Mouse (Mus musculus): ENCODE measurements around the gene Ccl11. TPM values are rescaled to one million over a fixed set of nuclear protein-coding genes. Genes with fewer than 3 reads are reported as not detected.

Ccl11 gene
- polyA plus RNA-seq, 1 experiment from 2014 or later: not detected

DNA sequence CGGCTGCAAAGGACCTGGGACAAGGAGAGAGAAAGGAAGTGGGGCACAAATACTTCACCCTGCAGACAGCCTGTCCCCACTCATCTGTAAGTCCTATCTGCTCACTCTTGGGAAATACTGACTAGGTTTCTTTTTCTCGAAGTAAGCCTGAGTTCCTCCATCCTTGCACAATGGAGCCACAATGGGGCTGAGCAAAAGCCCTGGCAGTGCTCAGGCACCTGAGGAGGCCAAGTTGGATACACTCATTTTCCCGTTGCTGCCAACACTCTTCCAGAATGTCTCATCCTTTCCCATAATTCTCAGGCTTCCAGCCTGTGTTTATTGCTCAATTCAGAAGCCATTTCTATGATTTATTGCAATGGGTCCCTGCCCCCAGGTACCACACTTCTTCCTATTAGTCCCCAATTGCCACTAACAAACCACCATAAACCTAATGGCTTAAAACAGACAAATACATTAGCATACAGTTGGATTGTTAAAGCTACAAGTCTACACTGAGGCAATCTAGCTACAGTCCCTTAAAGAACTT is 18.4 kb upstream of the Ccl11 start:
- no peak for DNase-seq (ENCODE audit: low spot score, missing footprints)
- Histone ChIP-seq H3K27me3 (ENCODE audit: control insufficient read depth, insufficient read depth, low read length) (no peaks in the 10 kb centered on the region), H3K27ac (ENCODE audit: low read depth, low read length) (no peak overlapping the region), H3K36me3 (ENCODE audit: control insufficient read depth, insufficient read depth, low read length) (no peaks in the 10 kb centered on the region), H3K4me2 (no peak overlapping the region), H3K4me1 (ENCODE audit: control insufficient read depth, insufficient read depth, low read length) (no peaks in the 10 kb centered on the region), H3K9me3 (ENCODE audit: control insufficient read depth, low read length) (no peaks in the 10 kb centered on the region), H3K9ac (ENCODE audit: low read length) (no peak overlapping the region), H3K4me3 (ENCODE audit: low read depth, low read length) (no peak overlapping the region)
- ATAC-seq (ENCODE audit: low FRiP score): no peak
- 72% methylated on average over 3 of the region's 3 CpGs for WGBS

DNA sequence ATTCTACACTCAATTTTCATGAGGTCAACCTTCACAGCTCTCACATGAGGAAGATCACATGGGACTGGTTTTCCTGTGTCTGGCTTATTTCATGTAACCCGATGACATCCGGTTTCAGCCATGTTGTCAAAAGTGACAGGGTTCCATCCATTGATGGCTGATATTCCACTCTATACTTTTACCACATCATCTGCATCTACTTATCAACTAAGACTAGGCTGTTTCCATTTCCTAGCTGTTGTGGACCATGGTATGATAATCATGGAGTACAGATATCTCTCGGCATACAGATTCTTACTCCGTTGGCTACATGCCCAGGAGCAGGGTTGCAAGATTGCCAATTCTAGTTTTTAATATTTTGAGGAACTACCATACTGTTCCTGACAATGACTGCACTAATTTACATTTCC is 15.9 kb upstream of the Ccl11 start:
- H3K4me3 ChIP-seq (ENCODE audit: low read depth, low read length): no peak overlapping the region
- no peaks in the 10 kb centered on the region for H3K9me3 ChIP-seq (ENCODE audit: control insufficient read depth, low read length)
- H3K27ac ChIP-seq (ENCODE audit: low read depth, low read length): no peak overlapping the region
- H3K9ac ChIP-seq (ENCODE audit: low read length): no peak overlapping the region
- 96% methylated on average over 4 of the region's 4 CpGs for WGBS
- no peak for DNase-seq (ENCODE audit: low spot score, missing footprints)
- no peaks in the 10 kb centered on the region for H3K4me1 ChIP-seq (ENCODE audit: control insufficient read depth, insufficient read depth, low read length)
- H3K4me2 ChIP-seq: no peak overlapping the region
- H3K27me3 ChIP-seq (ENCODE audit: control insufficient read depth, insufficient read depth, low read length): no peaks in the 10 kb centered on the region
- no peaks in the 10 kb centered on the region for H3K36me3 ChIP-seq (ENCODE audit: control insufficient read depth, insufficient read depth, low read length)
- no peak for ATAC-seq (ENCODE audit: low FRiP score)

- DNase-seq (ENCODE audit: low spot score, missing footprints) (no peak), ATAC-seq (ENCODE audit: low FRiP score) (no peak)
- no peaks in the 10 kb centered on the region for H3K36me3 ChIP-seq (ENCODE audit: control insufficient read depth, insufficient read depth, low read length)
These were observed 12.2 kb upstream of the Ccl11 start, which contains the start of gene Ccl7 for GRCm38 (mm10) chr11:82045471-82045870. TSS of gene Ccl7 (plus strand) at chr11:82045712.

DNA sequence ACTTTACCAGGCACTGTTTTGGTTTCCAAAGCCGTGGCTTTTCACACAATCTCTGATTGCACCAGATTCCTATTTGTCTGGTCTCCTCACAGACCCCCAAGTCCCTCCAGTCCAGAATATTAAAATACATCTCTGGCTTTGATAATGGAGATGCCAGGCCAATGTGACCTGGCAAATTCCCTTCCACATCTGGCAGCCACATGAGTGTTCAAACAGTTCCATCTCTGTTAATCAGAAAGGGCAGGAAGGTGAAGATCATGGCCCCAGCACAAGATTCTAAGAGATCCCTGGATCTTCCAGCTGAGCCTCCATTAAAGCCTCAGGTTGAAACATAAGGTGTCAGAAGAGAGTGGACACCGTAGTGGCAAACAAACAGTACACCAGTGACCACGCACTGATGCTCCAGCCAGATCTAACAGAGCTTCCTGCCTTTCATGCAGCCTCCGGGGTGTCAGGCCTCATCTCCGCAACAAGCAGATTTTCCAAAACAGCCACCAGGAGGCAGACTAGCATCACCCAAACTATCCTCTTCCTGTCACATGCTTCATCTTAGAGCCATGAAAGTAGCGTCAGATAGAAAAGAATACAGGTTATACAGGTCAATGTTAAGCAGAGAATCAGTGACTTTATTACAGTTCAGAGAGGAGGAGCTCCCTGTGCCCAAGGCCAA is 9.7 kb upstream of the Ccl11 start:
- H3K4me3 ChIP-seq (ENCODE audit: low read depth, low read length): no peak overlapping the region
- 51% methylated on average over 6 of the region's 6 CpGs for WGBS
- DNase-seq (ENCODE audit: low spot score, missing footprints): no peak
- no peaks in the 10 kb centered on the region for H3K4me1 ChIP-seq (ENCODE audit: control insufficient read depth, insufficient read depth, low read length)
- no peaks in the 10 kb centered on the region for H3K27me3 ChIP-seq (ENCODE audit: control insufficient read depth, insufficient read depth, low read length)
- H3K9me3 ChIP-seq (ENCODE audit: control insufficient read depth, low read length): no peaks in the 10 kb centered on the region
- no peak overlapping the region for H3K4me2 ChIP-seq
- H3K9ac ChIP-seq (ENCODE audit: low read length): no peak overlapping the region
- ATAC-seq (ENCODE audit: low FRiP score): no peak
- no peak overlapping the region for H3K27ac ChIP-seq (ENCODE audit: low read depth, low read length)
- no peaks in the 10 kb centered on the region for H3K36me3 ChIP-seq (ENCODE audit: control insufficient read depth, insufficient read depth, low read length)

More at GRCm38 (mm10) chr11:82045471-82045870, 12.2 kb upstream of the Ccl11 start, which contains the start of gene Ccl7:
- Histone ChIP-seq H3K4me1 (ENCODE audit: control insufficient read depth, insufficient read depth, low read length) (no peaks in the 10 kb centered on the region), H3K9me3 (ENCODE audit: control insufficient read depth, low read length) (no peaks in the 10 kb centered on the region), H3K27me3 (ENCODE audit: control insufficient read depth, insufficient read depth, low read length) (no peaks in the 10 kb centered on the region), H3K27ac (ENCODE audit: low read depth, low read length) (no peak within 1 kb of the TSS), H3K4me2 (no peak within 1 kb of the TSS), H3K4me3 (ENCODE audit: low read depth, low read length) (no peak within 1 kb of the TSS), H3K9ac (ENCODE audit: low read length) (no peak within 1 kb of the TSS)
- 88% methylated on average over 3 of the region's 3 CpGs for WGBS

GRCm38 (mm10) chr11:82053849-82054248 is 3.8 kb upstream of the Ccl11 start:
- H3K4me3 ChIP-seq (ENCODE audit: low read depth, low read length): no peak overlapping the region

DNA sequence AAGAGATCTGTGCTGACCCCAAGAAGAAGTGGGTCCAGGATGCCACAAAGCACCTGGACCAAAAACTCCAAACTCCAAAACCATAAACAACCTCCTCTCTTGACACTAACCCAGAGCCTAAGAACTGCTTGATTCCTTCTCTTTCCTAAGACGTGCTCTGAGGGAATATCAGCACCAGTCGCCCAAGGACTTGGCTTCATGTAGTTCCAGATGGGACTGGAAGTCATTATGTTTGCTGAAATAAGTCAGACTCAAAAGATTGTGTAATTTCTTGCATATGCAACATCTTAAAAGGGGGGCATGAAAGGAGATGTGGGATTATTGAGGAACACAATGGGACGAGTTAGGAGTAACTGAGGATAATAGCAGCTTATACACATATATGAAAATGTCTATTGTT is 4.6 kb downstream of the Ccl11 start:
- Histone ChIP-seq H3K4me3 (ENCODE audit: low read depth, low read length) (no peak overlapping the region), H3K36me3 (ENCODE audit: control insufficient read depth, insufficient read depth, low read length) (no peaks in the 10 kb centered on the region), H3K27me3 (ENCODE audit: control insufficient read depth, insufficient read depth, low read length) (no peaks in the 10 kb centered on the region), H3K4me2 (no peak overlapping the region), H3K27ac (ENCODE audit: low read depth, low read length) (no peak overlapping the region), H3K9me3 (ENCODE audit: control insufficient read depth, low read length) (no peaks in the 10 kb centered on the region), H3K9ac (ENCODE audit: low read length) (no peak overlapping the region), H3K4me1 (ENCODE audit: control insufficient read depth, insufficient read depth, low read length) (no peaks in the 10 kb centered on the region)
- ATAC-seq (ENCODE audit: low FRiP score) (no peak), DNase-seq (ENCODE audit: low spot score, missing footprints) (no peak)
- 79% methylated on average over 3 of the region's 3 CpGs for WGBS

More at GRCm38 (mm10) chr11:82053849-82054248, 3.8 kb upstream of the Ccl11 start:
- H3K36me3 ChIP-seq (ENCODE audit: control insufficient read depth, insufficient read depth, low read length): no peaks in the 10 kb centered on the region
- H3K27me3 ChIP-seq (ENCODE audit: control insufficient read depth, insufficient read depth, low read length): no peaks in the 10 kb centered on the region
- ATAC-seq (ENCODE audit: low FRiP score): no peak
- H3K9me3 ChIP-seq (ENCODE audit: control insufficient read depth, low read length): no peaks in the 10 kb centered on the region
- H3K4me2 ChIP-seq: no peak overlapping the region
- no peak overlapping the region for H3K27ac ChIP-seq (ENCODE audit: low read depth, low read length)
- H3K9ac ChIP-seq (ENCODE audit: low read length): no peak overlapping the region
- 93% methylated on average over 7 of the region's 7 CpGs for WGBS
- no peaks in the 10 kb centered on the region for H3K4me1 ChIP-seq (ENCODE audit: control insufficient read depth, insufficient read depth, low read length)
- no peak for DNase-seq (ENCODE audit: low spot score, missing footprints)

GRCm38 (mm10) chr11:82063454-82063853 is 5.8 kb downstream of the Ccl11 start:
- WGBS: 83% methylated on average over 2 of the region's 2 CpGs
- ATAC-seq (ENCODE audit: low FRiP score) (no peak), DNase-seq (ENCODE audit: low spot score, missing footprints) (no peak)
- Histone ChIP-seq H3K9me3 (ENCODE audit: control insufficient read depth, low read length) (no peaks in the 10 kb centered on the region), H3K9ac (ENCODE audit: low read length) (no peak overlapping the region), H3K4me3 (ENCODE audit: low read depth, low read length) (no peak overlapping the region), H3K4me2 (no peak overlapping the region), H3K27me3 (ENCODE audit: control insufficient read depth, insufficient read depth, low read length) (no peaks in the 10 kb centered on the region), H3K27ac (ENCODE audit: low read depth, low read length) (no peak overlapping the region), H3K36me3 (ENCODE audit: control insufficient read depth, insufficient read depth, low read length) (no peaks in the 10 kb centered on the region), H3K4me1 (ENCODE audit: control insufficient read depth, insufficient read depth, low read length) (no peaks in the 10 kb centered on the region)

- WGBS: 88% methylated on average over 7 of the region's 7 CpGs
- Histone ChIP-seq H3K27me3 (ENCODE audit: control insufficient read depth, insufficient read depth, low read length) (no peaks in the 10 kb centered on the region), H3K9me3 (ENCODE audit: control insufficient read depth, low read length) (no peaks in the 10 kb centered on the region), H3K27ac (ENCODE audit: low read depth, low read length) (no peak overlapping the region), H3K9ac (ENCODE audit: low read length) (no peak overlapping the region), H3K4me3 (ENCODE audit: low read depth, low read length) (no peak overlapping the region), H3K4me1 (ENCODE audit: control insufficient read depth, insufficient read depth, low read length) (no peaks in the 10 kb centered on the region), H3K36me3 (ENCODE audit: control insufficient read depth, insufficient read depth, low read length) (no peaks in the 10 kb centered on the region), H3K4me2 (no peak overlapping the region)
- no peak for ATAC-seq (ENCODE audit: low FRiP score)
- no peak for DNase-seq (ENCODE audit: low spot score, missing footprints)
These were observed 9.4 kb downstream of the Ccl11 start for GRCm38 (mm10) chr11:82066953-82067571.

- Histone ChIP-seq H3K4me3 (ENCODE audit: low read depth, low read length) (no peak overlapping the region), H3K4me2 (no peak overlapping the region), H3K9ac (ENCODE audit: low read length) (no peak overlapping the region), H3K27ac (ENCODE audit: low read depth, low read length) (no peak overlapping the region), H3K4me1 (ENCODE audit: control insufficient read depth, insufficient read depth, low read length) (no peaks in the 10 kb centered on the region), H3K27me3 (ENCODE audit: control insufficient read depth, insufficient read depth, low read length) (no peaks in the 10 kb centered on the region), H3K9me3 (ENCODE audit: control insufficient read depth, low read length) (no peaks in the 10 kb centered on the region), H3K36me3 (ENCODE audit: control insufficient read depth, insufficient read depth, low read length) (no peaks in the 10 kb centered on the region)
- ATAC-seq (ENCODE audit: low FRiP score) (no peak), DNase-seq (ENCODE audit: low spot score, missing footprints) (no peak)
- WGBS: 69% methylated on average over 3 of the region's 3 CpGs
These were observed 13.5 kb downstream of the Ccl11 start for GRCm38 (mm10) chr11:82071076-82071475.
